Mouse (Mus musculus): Measurements from ENCODE around the gene Soat1. TPM values are rescaled to one million over a fixed set of nuclear protein-coding genes. Genes with fewer than 3 reads are reported as not detected.

The Soat1 gene
- polyA plus RNA-seq, 2 experiments: 8.1 to 11.7 TPM

DNA sequence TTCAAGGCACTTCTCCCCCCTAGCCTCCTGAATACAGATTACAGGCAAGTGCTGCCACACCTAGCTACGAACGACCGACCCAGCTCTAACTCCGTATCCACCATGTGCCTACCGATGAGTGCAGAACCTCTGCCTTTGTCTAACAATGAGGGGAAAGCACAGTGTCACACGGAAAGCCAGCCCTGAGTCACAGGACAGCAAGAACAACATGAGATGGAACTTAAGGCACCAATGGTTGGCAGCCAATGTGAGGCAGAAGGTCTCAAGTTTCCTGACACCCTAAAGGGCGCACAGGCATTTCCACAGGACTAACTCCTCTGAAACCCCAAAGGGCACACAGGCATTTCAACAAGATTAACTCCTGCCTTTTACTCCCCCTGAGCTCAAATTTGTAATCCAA is 25.0 kb downstream of the Soat1 start:
- H3K9ac ChIP-seq (replicated peaks): no peak overlapping the region
- TF ChIP-seq EP300 (IDR thresholded peaks at IDR 0.05; ENCODE audit: low read depth) (no peak), CTCF (IDR thresholded peaks at IDR 0.05; ENCODE audit: low read depth) (no peak)
- no peaks in the 10 kb centered on the region for H3K27me3 ChIP-seq (ENCODE audit: control insufficient read depth, insufficient read depth, low read length)
- no peak overlapping the region for H3K4me3 ChIP-seq (ENCODE audit: insufficient read depth in 1 of 2, low read depth in 2 of 2, low read length in 2 of 2)
- no peak for ATAC-seq (ENCODE audit: insufficient read depth)
- no peaks in the 10 kb centered on the region for H3K4me1 ChIP-seq (replicated peaks; ENCODE audit: control insufficient read depth in 2 of 2, insufficient read depth in 2 of 2, low read length in 1 of 2)
- H3K36me3 ChIP-seq (replicated peaks; ENCODE audit: control insufficient read depth, insufficient read depth, low read depth): no peaks in the 10 kb centered on the region
- no peaks in the 10 kb centered on the region for H3K9me3 ChIP-seq (ENCODE audit: control insufficient read depth, low read length)
- 69% methylated on average over 7 of the region's 7 CpGs for WGBS (ENCODE audit: insufficient replicate concordance)
- H3K4me2 ChIP-seq (ENCODE audit: low read depth): no peak overlapping the region
- H3K27ac ChIP-seq: no peak overlapping the region
- no peak for DNase-seq (ENCODE audit: low read depth in 3 of 3, low spot score in 3 of 3)

DNA sequence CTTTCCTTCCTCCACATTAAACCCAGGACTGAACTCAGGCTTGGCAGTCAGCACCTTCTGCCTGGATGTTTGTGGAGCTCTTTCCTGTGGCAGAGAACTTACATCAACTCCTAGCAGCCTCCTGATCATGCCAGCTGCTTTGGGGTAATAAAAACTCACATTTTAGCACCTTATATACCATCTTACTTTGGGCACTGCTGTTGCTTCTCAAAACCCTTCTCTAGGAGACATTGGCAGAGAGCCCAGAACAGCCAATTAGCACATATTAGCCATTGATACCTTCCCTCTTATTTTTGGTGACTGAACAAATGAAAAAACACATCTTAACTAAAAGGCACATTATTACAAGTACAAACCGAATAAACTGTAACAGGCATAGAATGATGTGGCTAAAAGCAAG is 29.1 kb downstream of the Soat1 start:
- Histone ChIP-seq H3K36me3 (replicated peaks; ENCODE audit: control insufficient read depth, insufficient read depth, low read depth) (no peaks in the 10 kb centered on the region), H3K27ac (no peak overlapping the region), H3K4me1 (replicated peaks; ENCODE audit: control insufficient read depth in 2 of 2, insufficient read depth in 2 of 2, low read length in 1 of 2) (no peaks in the 10 kb centered on the region), H3K9ac (replicated peaks) (no peak overlapping the region), H3K9me3 (ENCODE audit: control insufficient read depth, low read length) (no peaks in the 10 kb centered on the region), H3K4me2 (ENCODE audit: low read depth) (no peak overlapping the region), H3K27me3 (ENCODE audit: control insufficient read depth, insufficient read depth, low read length) (no peaks in the 10 kb centered on the region), H3K4me3 (ENCODE audit: insufficient read depth in 1 of 2, low read depth in 2 of 2, low read length in 2 of 2) (no peak overlapping the region)
- 83% methylated on average over 1 of the region's 1 CpGs for WGBS (ENCODE audit: insufficient replicate concordance)
- DNase-seq (ENCODE audit: low read depth in 3 of 3, low spot score in 3 of 3) (no peak), ATAC-seq (ENCODE audit: insufficient read depth) (no peak)
- no peak for TF ChIP-seq CTCF (IDR thresholded peaks at IDR 0.05; ENCODE audit: low read depth)
- TF ChIP-seq EP300 (IDR thresholded peaks at IDR 0.05; ENCODE audit: low read depth): no peak

DNA sequence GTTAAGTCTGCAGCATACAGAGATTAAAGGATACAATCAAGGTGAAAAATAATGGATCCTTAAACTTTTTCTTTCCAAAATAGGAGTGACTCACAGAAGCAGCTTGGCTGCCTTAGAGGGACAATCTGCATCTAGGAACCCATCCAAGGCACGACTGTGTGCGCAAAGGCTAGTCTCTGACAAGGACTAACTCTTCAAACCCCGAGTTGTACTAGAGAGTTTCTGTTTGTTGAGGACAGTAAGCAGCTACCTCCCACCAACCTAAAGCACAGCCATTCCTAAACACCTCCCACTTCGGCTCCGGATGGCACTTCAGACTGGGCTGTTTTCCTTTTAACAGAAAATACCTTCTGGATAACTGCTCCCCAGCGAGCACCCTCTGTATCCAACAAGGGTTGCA is 31.4 kb downstream of the Soat1 start:
- no peak for DNase-seq (ENCODE audit: low read depth in 3 of 3, low spot score in 3 of 3)
- Histone ChIP-seq H3K9ac (replicated peaks) (no peak overlapping the region), H3K4me3 (ENCODE audit: insufficient read depth in 1 of 2, low read depth in 2 of 2, low read length in 2 of 2) (no peak overlapping the region), H3K9me3 (ENCODE audit: control insufficient read depth, low read length) (no peaks in the 10 kb centered on the region), H3K27ac (no peak overlapping the region), H3K27me3 (ENCODE audit: control insufficient read depth, insufficient read depth, low read length) (no peaks in the 10 kb centered on the region), H3K36me3 (replicated peaks; ENCODE audit: control insufficient read depth, insufficient read depth, low read depth) (no peaks in the 10 kb centered on the region), H3K4me2 (ENCODE audit: low read depth) (no peak overlapping the region), H3K4me1 (replicated peaks; ENCODE audit: control insufficient read depth in 2 of 2, insufficient read depth in 2 of 2, low read length in 1 of 2) (no peaks in the 10 kb centered on the region)
- 67% methylated on average over 6 of the region's 6 CpGs for WGBS (ENCODE audit: insufficient replicate concordance)
- TF ChIP-seq EP300 (IDR thresholded peaks at IDR 0.05; ENCODE audit: low read depth) (no peak), CTCF (IDR thresholded peaks at IDR 0.05; ENCODE audit: low read depth) (no peak)
- ATAC-seq (ENCODE audit: insufficient read depth): no peak

DNA sequence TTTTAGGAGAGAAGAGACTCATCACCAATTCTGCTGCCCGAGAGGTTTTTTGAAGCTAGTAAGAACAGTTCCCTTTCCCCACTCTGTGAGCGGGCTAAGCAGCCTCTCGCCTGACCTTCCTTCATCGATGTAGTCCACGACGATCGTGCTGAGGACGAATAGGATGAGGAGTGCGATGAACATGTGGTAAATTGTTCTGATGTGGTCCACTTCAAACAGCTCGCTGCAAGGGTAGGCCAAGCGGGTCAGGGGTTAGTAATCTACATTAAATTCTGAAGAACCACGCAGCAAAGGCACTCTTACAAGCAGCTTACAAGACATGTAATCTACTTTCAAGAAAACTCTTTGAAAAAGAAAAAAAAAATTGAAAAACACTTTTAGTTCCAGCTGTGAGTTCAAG is 31.9 kb downstream of the Soat1 start:
- WGBS (ENCODE audit: insufficient replicate concordance): 76% methylated on average over 12 of the region's 12 CpGs
- Histone ChIP-seq H3K4me1 (replicated peaks; ENCODE audit: control insufficient read depth in 2 of 2, insufficient read depth in 2 of 2, low read length in 1 of 2) (no peaks in the 10 kb centered on the region), H3K9me3 (ENCODE audit: control insufficient read depth, low read length) (no peaks in the 10 kb centered on the region), H3K9ac (replicated peaks) (no peak overlapping the region), H3K36me3 (replicated peaks; ENCODE audit: control insufficient read depth, insufficient read depth, low read depth) (no peaks in the 10 kb centered on the region), H3K27me3 (ENCODE audit: control insufficient read depth, insufficient read depth, low read length) (no peaks in the 10 kb centered on the region), H3K27ac (no peak overlapping the region), H3K4me3 (ENCODE audit: insufficient read depth in 1 of 2, low read depth in 2 of 2, low read length in 2 of 2) (no peak overlapping the region), H3K4me2 (ENCODE audit: low read depth) (no peak overlapping the region)
- DNase-seq (ENCODE audit: low read depth in 3 of 3, low spot score in 3 of 3): no peak
- ATAC-seq (ENCODE audit: insufficient read depth): no peak
- TF ChIP-seq CTCF (IDR thresholded peaks at IDR 0.05; ENCODE audit: low read depth) (no peak), EP300 (IDR thresholded peaks at IDR 0.05; ENCODE audit: low read depth) (no peak)

DNA sequence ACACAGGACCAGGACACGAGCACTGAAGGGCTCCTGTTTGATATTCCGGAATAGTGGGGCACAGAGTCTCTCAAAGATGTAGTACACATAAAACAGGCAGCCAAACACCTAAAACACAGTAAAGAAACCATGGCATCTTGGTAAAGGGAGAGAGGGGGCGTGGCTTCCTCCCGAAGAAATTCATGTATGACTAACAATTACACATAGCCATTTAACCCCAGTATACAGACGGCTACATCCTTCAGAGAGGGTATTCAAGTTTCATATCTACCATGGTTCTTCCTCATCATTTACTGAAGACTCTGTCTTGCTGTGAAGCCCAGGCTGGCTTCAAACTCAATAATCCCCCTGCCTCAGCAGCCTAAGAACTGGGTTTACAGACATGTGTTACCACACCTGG is 36.4 kb downstream of the Soat1 start:
- Histone ChIP-seq H3K4me1 (replicated peaks; ENCODE audit: control insufficient read depth in 2 of 2, insufficient read depth in 2 of 2, low read length in 1 of 2) (no peaks in the 10 kb centered on the region), H3K36me3 (replicated peaks; ENCODE audit: control insufficient read depth, insufficient read depth, low read depth) (no peaks in the 10 kb centered on the region), H3K4me2 (ENCODE audit: low read depth) (no peak overlapping the region), H3K4me3 (ENCODE audit: insufficient read depth in 1 of 2, low read depth in 2 of 2, low read length in 2 of 2) (no peak overlapping the region), H3K9ac (replicated peaks) (no peak overlapping the region), H3K9me3 (ENCODE audit: control insufficient read depth, low read length) (no peaks in the 10 kb centered on the region), H3K27ac (no peak overlapping the region), H3K27me3 (ENCODE audit: control insufficient read depth, insufficient read depth, low read length) (no peaks in the 10 kb centered on the region)
- WGBS (ENCODE audit: insufficient replicate concordance): 70% methylated on average over 5 of the region's 5 CpGs
- DNase-seq (ENCODE audit: low read depth in 3 of 3, low spot score in 3 of 3) (no peak), ATAC-seq (ENCODE audit: insufficient read depth) (no peak)
- no peak for TF ChIP-seq CTCF (IDR thresholded peaks at IDR 0.05; ENCODE audit: low read depth)
- no peak for TF ChIP-seq EP300 (IDR thresholded peaks at IDR 0.05; ENCODE audit: low read depth)

Measured in liver, embryonic 14.5 days (tissue).